Mouse (Mus musculus) ES-Bruce4 (cell line): ENCODE results near the gene Dnajc11.
A peak's percentile ranks its signal among the peaks of the same experiment; 100 is the strongest.

ENCODE experiments used
- CTCF ChIP-seq: IDR thresholded peaks from one replicate; pipeline ENCODE4 v1.8.1; 2011; ENCODE audit warnings: low read depth, low read length
- EP300 ChIP-seq: IDR thresholded peaks from 2 replicates; pipeline ENCODE4 v1.6.1; 2011; ENCODE audit warnings: low read depth, low read length; ENCODE audit not compliant: insufficient read depth
- POLR2A ChIP-seq: IDR thresholded peaks from one replicate; pipeline ENCODE4 v1.8.1; 2011; ENCODE audit warnings: low read length; ENCODE audit not compliant: insufficient read depth

DNA sequence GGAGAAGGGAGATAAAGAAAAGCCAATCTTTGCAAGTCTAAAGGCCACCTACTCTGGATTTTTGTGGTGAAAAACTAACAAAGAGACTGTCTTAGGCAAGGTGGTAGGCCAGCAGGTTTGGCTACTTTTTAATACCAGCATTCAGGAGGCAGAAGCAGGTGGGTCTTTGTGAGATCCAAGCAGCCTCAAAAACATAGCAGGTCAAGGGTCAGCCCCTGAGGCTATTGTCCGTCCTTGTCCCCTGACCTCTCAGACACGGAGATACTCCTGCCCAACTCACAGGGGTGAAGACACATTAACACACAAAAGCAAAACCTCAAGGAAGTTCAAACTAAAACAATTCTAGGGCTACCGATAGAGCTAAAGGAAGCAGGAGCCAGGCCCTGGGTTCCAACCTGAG, 73.3 kb downstream of the Dnajc11 start:
- TF ChIP-seq POLR2A (no peak), EP300 (peak; percentile 98), CTCF (no peak)
